Mouse (Mus musculus) limb, embryonic 11.5 days (tissue): ENCODE data around the gene Safb2. TPM values are rescaled to one million over a fixed set of nuclear protein-coding genes. Genes with fewer than 3 reads are reported as not detected.

ENCODE experiments used
- ATAC-seq: fragments of 200-750 bp; cut with Nextera tagmentation; 2 replicates; pipeline ENCODE4 v1.8.0; 2017; ENCODE audit warnings: low read depth; ENCODE audit not compliant: insufficient number of reproducible peaks, low FRiP score, low TSS enrichment
- DNase-seq: peaks from one replicate; pipeline ENCODE4 v3.0.0-alpha.2; 2015; ENCODE audit warnings: low spot score
- H3K27ac ChIP-seq: fragments of 300-500 bp; sonication (generic); replicated peaks from 2 replicates; pipeline ENCODE4 v1.5.1; 2014; ENCODE audit warnings: low read depth, mild to moderate bottlenecking, low read length
- H3K27me3 ChIP-seq: fragments of 300-500 bp; sonication (generic); 2 replicates; pipeline ENCODE4 v1.6.1; 2014; ENCODE audit warnings: mild to moderate bottlenecking, low read length, mixed read lengths; ENCODE audit not compliant: control insufficient read depth, insufficient read depth
- H3K36me3 ChIP-seq: fragments of 300-500 bp; sonication (generic); 2 replicates; pipeline ENCODE4 v1.6.1; 2014; ENCODE audit warnings: mild to moderate bottlenecking, low read length, moderate library complexity, mixed read lengths; ENCODE audit not compliant: control insufficient read depth, insufficient read depth
- H3K4me1 ChIP-seq: fragments of 300-500 bp; sonication (generic); 2 replicates; pipeline ENCODE4 v1.6.1; 2014; ENCODE audit warnings: low read length, mixed read lengths; ENCODE audit not compliant: control insufficient read depth, insufficient read depth
- H3K4me2 ChIP-seq: fragments of 300-500 bp; sonication (generic); 2 replicates; pipeline ENCODE4 v1.6.1; 2014; ENCODE audit warnings: low read depth, mild to moderate bottlenecking, moderate library complexity; ENCODE audit not compliant: severe bottlenecking
- H3K4me3 ChIP-seq: fragments of 300-500 bp; sonication (generic); 2 replicates; pipeline ENCODE4 v1.5.1; 2014; ENCODE audit warnings: low read depth, low read length
- H3K9ac ChIP-seq: fragments of 300-500 bp; sonication (generic); 2 replicates; pipeline ENCODE4 v1.6.1; 2014; ENCODE audit warnings: mild to moderate bottlenecking, low read length
- H3K9me3 ChIP-seq: fragments of 300-500 bp; sonication (generic); 2 replicates; pipeline ENCODE4 v1.6.1; 2016; ENCODE audit warnings: low read length; ENCODE audit not compliant: control insufficient read depth
- WGBS: fragments of 180-500 bp; shearing (Covaris S2); extraction: QIAGEN DNeasy Blood & Tissue Kit; methylation state at CpG from one replicate; pipeline ENCODE4 v1.1.7; 2014; 5-methylcytosine and 5-hydroxymethylcytosine counted together
- polyA plus RNA-seq: library from polyadenylated mRNA; unstranded; fragments of >200 nt; fragmentation: Nextera tagmentation; extraction: Ambion mirVana; gene quantifications from 2 replicates; pipeline ENCODE4 v1.2.1, GENCODE M21; 2014

Safb2 gene
- polyA plus RNA-seq, 1 experiment from 2014 or later, result 65.3 TPM

DNA sequence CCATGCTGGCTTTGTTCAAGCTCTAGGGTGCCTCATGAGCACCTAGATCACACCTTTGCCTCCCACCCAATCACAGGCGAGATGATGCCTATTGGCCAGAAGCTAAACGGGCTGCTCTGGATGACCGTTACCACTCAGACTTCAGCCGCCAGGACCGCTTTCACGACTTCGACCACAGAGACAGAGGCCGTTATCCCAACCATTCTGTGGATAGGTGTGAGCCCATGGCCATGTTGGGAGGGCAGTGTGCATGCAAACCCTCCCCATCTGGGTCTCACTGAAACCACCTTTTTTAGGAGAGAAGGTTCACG lies 19.6 kb upstream of the Safb2 start:
- no peak for ATAC-seq
- Histone ChIP-seq H3K36me3 (peaks cover 68% of the 10 kb centered on the region), H3K4me2 (no peak overlapping the region), H3K9ac (no peak overlapping the region), H3K27me3 (no peaks in the 10 kb centered on the region), H3K27ac (no peak overlapping the region), H3K9me3 (no peaks in the 10 kb centered on the region), H3K4me3 (no peak overlapping the region), H3K4me1 (peaks cover 5% of the 10 kb centered on the region)
- WGBS, result 84% methylated on average over 9 of the region's 9 CpGs
- no peak for DNase-seq

DNA sequence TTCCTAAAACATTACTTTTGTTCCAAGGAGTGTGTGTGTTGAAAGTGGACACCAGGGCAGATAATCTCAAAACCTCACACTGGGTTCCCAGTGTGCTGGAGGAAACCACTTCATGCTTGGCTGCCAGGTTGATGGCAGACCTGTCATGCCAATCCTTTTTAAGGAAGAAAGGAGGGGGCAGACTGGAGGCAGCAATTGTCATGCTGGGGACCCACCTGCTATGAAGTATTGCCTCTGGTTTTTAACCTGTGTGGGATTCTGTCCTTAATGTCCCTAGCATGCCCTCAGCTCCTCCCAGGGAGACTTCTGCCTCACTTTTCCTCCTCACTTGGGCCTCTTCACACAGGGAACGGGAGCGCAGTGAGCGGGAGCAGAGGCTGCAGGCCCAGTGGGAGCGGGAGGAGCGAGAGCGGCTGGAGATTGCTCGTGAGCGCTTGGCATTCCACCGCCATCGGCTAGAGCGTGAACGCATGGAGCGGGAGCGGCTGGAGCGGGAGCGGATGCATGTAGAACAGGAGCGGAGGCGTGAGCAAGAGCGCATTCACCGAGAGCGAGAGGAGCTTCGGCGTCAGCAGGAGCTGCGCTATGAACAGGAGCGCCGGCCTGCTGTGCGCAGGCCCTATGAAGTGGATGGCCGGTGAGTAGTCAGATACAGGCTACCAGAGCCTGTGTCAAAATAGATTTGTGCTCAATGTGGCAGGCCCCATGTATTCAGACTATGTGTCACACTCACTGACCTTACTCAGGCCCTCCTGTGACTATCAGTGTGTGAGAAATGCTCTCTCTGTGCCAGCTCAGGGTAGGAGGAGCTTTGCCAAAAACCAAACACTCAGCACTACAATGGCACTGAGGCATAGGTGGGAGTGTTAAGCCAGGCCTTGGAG lies 19.0 kb upstream of the Safb2 start:
- no peak overlapping the region for H3K27ac ChIP-seq
- H3K4me2 ChIP-seq, result no peak overlapping the region
- H3K4me3 ChIP-seq, result no peak overlapping the region
- H3K4me1 ChIP-seq, result peaks cover under 1% of the 10 kb centered on the region; the same call in 1 of the 2 replicates
- H3K9me3 ChIP-seq, result no peaks in the 10 kb centered on the region
- no peak overlapping the region for H3K9ac ChIP-seq
- no peaks in the 10 kb centered on the region for H3K27me3 ChIP-seq
- WGBS, result 96% methylated on average over 28 of the region's 28 CpGs
- ATAC-seq, result no peak
- peaks cover 68% of the 10 kb centered on the region for H3K36me3 ChIP-seq
- no peak for DNase-seq

DNA sequence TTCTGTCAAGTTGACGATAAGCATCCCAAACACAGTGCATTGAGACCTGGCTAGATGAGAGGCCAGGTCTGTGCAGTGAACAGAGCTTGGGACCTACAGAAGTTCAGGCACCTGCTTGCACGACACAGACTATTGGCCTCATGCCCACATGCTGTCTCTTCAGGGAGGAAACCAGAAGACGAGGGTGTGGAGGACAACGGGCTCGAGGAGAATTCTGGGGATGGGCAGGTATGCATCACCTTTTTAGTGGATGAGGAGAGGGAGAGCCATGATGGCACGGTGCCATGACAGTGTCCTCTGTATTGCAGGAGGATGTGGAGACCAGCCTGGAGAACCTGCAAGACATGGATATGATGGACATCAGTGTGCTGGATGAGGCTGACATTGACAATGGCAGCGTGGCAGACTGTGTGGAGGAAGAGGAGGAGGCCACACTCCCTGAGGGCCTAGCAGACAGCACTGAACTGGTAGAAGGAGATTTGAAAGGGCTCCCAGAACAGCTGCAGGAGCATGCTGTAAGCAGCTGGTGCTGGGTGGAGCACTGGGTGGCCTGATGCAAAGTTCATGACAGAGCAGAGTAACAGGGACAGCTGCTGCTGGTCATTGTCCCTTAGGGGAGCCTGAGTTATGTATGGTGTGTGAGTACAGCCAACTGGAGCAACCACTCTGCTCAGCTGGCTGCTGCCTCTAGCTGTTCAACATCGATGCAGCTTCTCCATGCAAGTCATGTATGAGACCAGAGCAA lies 9.3 kb upstream of the Safb2 start:
- Histone ChIP-seq H3K9ac (no peak overlapping the region), H3K9me3 (no peaks in the 10 kb centered on the region), H3K4me2 (no peak overlapping the region), H3K27ac (no peak overlapping the region), H3K4me1 (no peaks in the 10 kb centered on the region), H3K27me3 (no peaks in the 10 kb centered on the region), H3K4me3 (no peak overlapping the region), H3K36me3 (peaks cover 68% of the 10 kb centered on the region)
- DNase-seq, result no peak
- ATAC-seq, result no peak; the same call in 1 of the 2 replicates
- WGBS, result 96% methylated on average over 8 of the region's 8 CpGs

DNA sequence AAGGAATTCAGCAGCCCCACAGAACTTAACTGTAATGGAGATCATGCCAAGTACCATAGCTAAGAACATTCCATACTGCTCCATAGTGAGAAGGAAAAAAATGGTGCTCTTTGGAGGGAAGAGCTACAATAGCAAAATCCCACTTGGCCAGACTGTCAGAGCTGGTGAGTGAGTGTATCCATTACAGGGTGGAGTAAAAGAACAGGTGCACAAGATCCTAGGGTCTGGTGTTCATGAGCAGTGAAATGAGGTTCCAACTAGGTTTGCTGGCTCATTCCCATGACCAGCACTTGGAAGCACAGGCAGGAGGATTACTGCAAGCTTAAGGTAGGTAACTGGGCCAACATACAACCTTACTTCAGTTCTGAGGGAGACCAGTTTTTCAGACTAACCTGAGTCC lies 8.2 kb upstream of the Safb2 start:
- H3K4me1 ChIP-seq, result no peaks in the 10 kb centered on the region
- H3K27me3 ChIP-seq, result no peaks in the 10 kb centered on the region
- no peak overlapping the region for H3K4me3 ChIP-seq
- no peak overlapping the region for H3K4me2 ChIP-seq
- H3K36me3 ChIP-seq, result peaks cover 73% of the 10 kb centered on the region
- DNase-seq (no peak), ATAC-seq (no peak)
- H3K27ac ChIP-seq, result no peak overlapping the region
- no peak overlapping the region for H3K9ac ChIP-seq
- H3K9me3 ChIP-seq, result no peaks in the 10 kb centered on the region

DNA sequence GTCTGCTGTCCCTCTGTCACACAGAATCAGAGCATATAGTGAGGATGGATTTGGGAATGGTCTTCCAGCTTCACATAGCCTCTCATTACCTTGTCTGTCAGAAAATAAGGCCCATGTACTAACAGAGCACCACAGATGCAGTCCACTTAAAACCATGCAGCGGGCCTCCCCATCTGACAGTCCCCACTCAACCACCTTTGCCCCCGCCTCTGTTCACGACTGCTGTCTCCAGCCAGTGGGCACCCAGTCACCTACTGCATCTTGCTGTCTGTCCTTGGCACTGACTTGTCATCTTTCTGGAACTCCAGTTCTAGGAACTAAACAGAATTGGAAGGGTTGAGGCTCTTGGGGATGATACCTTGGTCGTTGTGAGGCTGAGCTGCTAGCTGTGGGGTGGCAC lies 4.5 kb upstream of the Safb2 start:
- WGBS, result 96% methylated on average over 4 of the region's 4 CpGs

DNA sequence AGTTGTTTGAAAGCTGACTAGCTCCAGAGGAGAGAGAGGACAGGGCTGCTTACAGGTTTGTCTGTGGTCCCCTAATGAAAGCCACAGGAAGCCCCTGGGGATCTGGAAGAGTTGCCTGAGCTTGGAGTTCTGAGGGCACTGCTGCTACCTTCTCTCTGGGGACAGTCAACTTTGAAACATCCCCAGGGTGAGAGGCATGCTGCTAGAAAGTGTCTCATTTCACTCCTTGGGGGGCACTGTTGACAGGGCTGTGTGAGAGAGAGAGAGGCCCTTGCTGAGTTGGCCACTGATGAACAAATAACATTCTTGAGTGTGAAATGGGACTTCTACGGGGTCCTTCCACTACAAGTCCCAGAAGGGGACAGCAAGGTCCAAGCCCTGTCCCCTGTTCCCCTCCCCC lies 3.4 kb upstream of the Safb2 start:
- peak overlapping the region; percentile 30; the same call in 1 of the 2 replicates for H3K9ac ChIP-seq
- no peak overlapping the region for H3K4me3 ChIP-seq
- peaks cover 40% of the 10 kb centered on the region for H3K36me3 ChIP-seq
- no peaks in the 10 kb centered on the region for H3K9me3 ChIP-seq
- H3K27ac ChIP-seq, result no peak overlapping the region
- WGBS, result 73% methylated on average over 1 of the region's 1 CpGs
- H3K4me1 ChIP-seq, result peaks cover 23% of the 10 kb centered on the region
- no peaks in the 10 kb centered on the region for H3K27me3 ChIP-seq
- H3K4me2 ChIP-seq, result no peak overlapping the region
- ATAC-seq (no peak), DNase-seq (no peak)

More for the DNA sequence above, 4.5 kb upstream of the Safb2 start:
- Histone ChIP-seq H3K36me3 (peaks cover 51% of the 10 kb centered on the region), H3K9me3 (no peaks in the 10 kb centered on the region), H3K4me1 (peaks cover 16% of the 10 kb centered on the region), H3K9ac (no peak overlapping the region), H3K4me3 (no peak overlapping the region), H3K27ac (no peak overlapping the region), H3K4me2 (no peak overlapping the region), H3K27me3 (no peaks in the 10 kb centered on the region)
- no peak for DNase-seq
- no peak for ATAC-seq

DNA sequence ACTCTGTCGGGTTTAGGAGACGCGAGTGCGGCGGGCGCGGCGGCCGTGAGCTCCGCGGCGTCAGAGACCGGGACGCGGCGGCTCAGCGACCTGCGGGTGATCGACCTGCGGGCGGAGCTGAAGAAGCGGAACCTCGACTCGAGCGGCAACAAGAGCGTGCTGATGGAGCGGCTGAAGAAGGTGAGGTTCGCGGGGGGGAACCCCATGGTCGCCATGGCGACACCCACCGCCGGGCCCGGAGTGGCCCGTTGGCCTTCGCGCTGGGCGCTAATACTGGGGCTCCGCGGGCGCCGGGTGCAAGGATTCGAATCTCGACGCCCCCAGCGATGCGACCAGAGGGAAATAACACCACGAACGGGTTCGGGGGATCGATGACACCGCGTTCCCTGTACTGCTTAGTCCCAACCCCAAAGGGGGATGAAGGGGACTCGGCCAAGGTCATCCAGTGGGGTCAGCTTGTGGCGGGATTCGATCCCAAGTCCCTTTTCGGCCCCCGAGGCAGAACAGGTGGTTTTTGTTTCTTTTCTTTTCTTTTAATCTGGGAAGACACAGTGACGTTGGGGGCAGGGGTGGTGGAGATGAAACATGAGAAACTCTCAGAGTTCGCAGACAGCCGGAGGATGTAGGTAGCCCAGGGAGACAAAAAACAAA lies 911 bp upstream of the Safb2 start:
- peaks cover 26% of the 10 kb centered on the region for H3K4me1 ChIP-seq
- ATAC-seq, result no peak

DNA sequence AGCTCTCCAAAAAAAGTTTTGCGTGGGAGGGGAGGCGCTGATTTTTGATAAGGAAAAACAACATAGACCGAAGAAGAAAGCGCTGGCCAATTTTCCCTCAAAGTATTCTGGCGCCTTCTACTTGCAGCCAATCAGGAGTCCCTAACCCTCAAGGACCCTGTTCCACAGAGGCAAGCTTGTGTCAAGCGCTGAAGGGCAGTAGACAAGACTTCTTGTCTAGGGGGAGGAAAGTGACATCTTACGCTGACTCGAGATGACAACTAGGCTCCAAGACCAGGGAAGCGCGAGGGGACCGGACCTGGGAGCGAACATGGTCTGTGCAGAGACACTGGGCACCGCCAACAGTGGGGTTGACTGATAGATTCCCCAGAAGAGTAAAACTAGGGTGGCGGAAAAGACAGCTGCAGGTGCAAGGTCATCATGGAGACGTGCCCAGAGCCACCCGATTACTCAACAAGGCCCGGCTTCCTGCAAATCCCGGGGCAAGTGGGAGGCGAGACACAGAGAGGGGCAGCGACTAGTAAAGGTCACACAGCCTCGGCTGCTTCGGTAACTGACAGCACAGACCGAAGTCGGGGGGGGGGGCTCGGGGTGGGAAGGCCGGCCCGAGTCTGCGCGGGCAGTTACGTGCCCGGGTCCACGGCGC lies 651 bp downstream of the Safb2 start:
- peaks cover 34% of the 10 kb centered on the region for H3K36me3 ChIP-seq
- no peaks in the 10 kb centered on the region for H3K9me3 ChIP-seq
- peak; percentile 14 for ATAC-seq
- H3K4me3 ChIP-seq, result peak overlapping the region; percentile 96
- no peak for DNase-seq
- H3K4me1 ChIP-seq, result peaks cover 26% of the 10 kb centered on the region
- peak overlapping the region; percentile 89 for H3K4me2 ChIP-seq
- H3K27ac ChIP-seq, result peak overlapping the region; percentile 87
- peak overlapping the region; percentile 86 for H3K9ac ChIP-seq
- 5% methylated on average over 33 of the region's 33 CpGs for WGBS
- H3K27me3 ChIP-seq, result no peaks in the 10 kb centered on the region

More for the DNA sequence above, 911 bp upstream of the Safb2 start:
- WGBS, result under 1% methylated on average over 51 of the region's 61 CpGs
- H3K27ac ChIP-seq, result peak overlapping the region; percentile 84
- H3K4me2 ChIP-seq, result peak overlapping the region; percentile 80
- no peaks in the 10 kb centered on the region for H3K9me3 ChIP-seq
- H3K27me3 ChIP-seq, result no peaks in the 10 kb centered on the region
- H3K4me3 ChIP-seq, result peak overlapping the region; percentile 96
- DNase-seq, result no peak
- H3K36me3 ChIP-seq, result peaks cover 39% of the 10 kb centered on the region
- H3K9ac ChIP-seq, result peak overlapping the region; percentile 91
